Mouse (Mus musculus) forelimb bud, embryonic 11.5 days (tissue): ENCODE results near the gene Abracl.

Experiments
- DNase-seq: peaks from one replicate; pipeline ENCODE4 v3.0.0-alpha.2; 2012; ENCODE audit warnings: low read depth, low spot score

Abracl gene

DNA sequence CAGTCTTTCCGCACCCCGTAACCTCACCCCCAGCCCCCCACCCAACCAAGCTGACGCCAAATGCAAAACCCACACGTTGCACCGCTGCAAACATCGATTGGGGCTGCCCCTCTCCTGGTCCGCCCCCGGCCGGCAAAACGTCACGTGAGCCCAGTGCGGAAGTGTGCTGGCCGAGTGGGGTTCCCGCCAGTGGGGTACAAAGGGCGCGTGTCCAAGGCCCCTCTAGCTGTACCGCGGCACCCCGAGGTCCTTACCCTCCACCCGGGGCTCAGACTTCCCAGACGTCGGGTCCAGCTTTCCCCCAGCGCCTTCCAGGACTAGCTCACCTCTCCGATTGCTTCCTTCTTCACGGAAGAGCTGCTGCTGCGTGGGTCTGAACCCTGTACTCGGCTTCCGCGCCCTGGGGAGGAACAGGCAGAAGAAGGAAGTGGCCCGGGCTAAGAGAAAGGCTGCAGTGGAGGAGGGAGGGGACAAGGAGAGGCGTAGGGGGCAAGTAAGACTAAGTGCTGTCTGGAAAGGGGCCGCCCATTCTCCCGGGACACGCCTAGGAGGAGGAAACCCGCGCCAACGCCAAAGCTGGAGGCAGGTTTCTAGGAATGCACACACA is at the start of gene Abracl:
Gene Abracl (minus strand): TSS at position 548 of the 607 bp plus-strand sequence.
- peak; percentile 84 for DNase-seq

DNA sequence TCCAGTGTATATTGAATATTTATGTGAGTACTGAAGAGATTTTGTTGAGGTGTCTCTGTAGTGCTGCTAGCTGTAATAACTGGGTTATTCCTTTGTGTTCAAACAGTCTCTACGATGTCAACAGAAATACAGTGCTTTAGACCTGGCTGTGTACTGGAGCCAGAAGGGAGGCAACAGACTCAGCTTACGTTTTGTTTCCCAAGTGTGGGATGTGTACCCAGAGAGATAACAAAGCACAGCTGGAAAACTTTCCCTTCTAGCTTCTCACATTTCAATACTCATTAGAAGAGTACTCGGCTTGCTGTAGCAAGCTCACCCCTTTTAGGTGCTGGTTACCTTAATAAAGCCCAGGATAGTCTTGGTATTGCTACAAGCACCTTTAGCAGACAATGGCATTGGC is 49.8 kb upstream of the Abracl start:
- no peak for DNase-seq

DNA sequence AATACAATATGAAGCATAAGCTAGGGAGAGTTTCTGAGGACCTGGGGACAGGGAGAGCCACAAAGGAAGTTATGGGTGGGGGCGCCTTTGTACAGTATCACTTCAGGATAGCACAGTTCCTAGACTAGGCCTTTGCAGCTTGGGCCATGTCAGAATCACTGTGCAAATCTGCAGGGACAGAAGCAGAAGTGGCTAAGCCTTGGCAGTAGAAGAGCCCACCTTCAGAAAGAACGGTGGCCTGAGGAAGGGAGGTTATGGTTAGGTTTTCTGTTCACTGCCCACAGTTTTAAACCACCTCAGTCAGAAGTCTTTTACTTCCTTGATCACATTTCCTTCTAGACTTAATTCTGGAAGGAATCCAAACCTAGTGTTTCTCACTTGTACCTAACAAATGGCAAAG is 47.5 kb upstream of the Abracl start:
- DNase-seq, result no peak

DNA sequence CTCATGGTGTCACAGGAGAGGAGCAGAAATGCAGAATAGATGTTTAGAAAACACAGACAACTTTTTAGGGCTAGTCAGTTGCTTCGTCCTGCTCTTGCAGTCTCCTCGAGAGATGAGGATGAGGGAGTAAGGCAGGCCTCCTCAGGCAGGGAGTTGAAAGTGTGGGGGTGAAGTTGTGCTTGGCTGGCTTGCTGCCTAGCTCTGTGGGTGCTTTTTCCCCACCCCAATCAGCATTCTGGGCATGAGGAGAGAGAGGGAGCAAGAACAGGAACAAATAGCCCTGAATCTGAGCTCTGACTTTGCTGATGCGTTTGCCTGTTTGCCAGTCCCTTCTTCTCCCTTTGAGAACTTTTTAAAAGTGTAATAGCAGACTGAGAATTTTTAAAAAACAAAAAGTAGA is 47.1 kb upstream of the Abracl start:
- no peak for DNase-seq

GRCm38 (mm10) chr10:18069576-18069975 is 46.5 kb upstream of the Abracl start:
- DNase-seq, result no peak

GRCm38 (mm10) chr10:18068880-18069279 is 45.8 kb upstream of the Abracl start:
- no peak for DNase-seq

GRCm38 (mm10) chr10:18067761-18068446 is 44.8 kb upstream of the Abracl start:
- DNase-seq, result no peak

DNA sequence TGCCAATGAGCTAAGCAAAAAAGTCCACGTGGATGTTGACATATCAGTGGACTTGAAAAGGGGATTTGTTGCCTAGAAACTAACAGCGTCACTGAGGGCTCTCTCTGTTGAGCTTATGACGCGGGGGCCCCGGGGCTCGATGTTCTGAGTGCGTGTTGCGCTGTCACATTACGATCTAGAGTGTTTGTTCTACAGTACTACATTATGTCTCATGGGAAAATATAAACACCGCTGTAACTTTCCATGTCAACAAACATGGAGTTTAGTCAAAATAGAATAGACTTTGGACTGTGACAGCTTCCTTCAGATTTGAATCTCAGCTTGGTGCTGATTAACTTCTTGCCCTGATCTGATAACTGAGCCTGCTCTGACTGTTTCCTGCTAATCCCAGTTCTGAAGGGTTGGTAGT is 42.9 kb upstream of the Abracl start:
- no peak for DNase-seq

DNA sequence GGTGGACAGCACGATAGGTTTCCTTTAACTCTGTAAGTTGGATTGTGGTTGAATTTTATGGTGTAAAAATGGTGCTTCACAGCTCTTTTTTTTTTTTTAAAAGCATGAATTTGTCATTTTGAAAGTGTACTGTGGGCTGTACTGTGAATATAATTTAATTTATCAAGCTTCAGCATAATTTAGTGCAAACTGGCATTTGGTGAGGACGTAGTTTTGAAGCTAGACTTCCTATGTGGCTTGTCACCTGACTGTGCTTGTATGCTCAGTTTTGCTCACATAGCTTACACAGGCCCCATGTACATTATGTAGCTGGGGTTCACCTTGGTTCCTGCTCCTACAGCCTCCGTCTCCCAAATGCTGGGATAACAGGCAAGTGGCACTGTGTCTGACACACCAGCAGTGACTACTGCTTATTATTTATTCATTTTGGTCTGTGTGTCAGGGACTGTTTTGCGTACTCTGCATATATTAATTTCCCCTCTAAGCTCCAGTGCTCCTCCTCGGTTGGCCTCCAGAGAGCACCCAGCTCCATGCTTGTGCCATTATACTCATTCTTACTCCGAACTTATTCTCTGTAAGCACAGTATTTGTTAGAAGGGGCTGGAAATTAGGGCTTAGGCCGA is 41.6 kb upstream of the Abracl start:
- no peak for DNase-seq

- DNase-seq, result no peak
Measured at GRCm38 (mm10) chr10:18061533-18061932, 38.4 kb upstream of the Abracl start.

- no peak for DNase-seq
Measured at GRCm38 (mm10) chr10:18060778-18061177, 37.7 kb upstream of the Abracl start.

GRCm38 (mm10) chr10:18059807-18060206 is 36.7 kb upstream of the Abracl start:
- no peak for DNase-seq

GRCm38 (mm10) chr10:18058681-18059338 is 35.7 kb upstream of the Abracl start:
- DNase-seq, result no peak

GRCm38 (mm10) chr10:18056391-18056745 is 33.3 kb upstream of the Abracl start:
- peak; percentile 27 for DNase-seq

DNA sequence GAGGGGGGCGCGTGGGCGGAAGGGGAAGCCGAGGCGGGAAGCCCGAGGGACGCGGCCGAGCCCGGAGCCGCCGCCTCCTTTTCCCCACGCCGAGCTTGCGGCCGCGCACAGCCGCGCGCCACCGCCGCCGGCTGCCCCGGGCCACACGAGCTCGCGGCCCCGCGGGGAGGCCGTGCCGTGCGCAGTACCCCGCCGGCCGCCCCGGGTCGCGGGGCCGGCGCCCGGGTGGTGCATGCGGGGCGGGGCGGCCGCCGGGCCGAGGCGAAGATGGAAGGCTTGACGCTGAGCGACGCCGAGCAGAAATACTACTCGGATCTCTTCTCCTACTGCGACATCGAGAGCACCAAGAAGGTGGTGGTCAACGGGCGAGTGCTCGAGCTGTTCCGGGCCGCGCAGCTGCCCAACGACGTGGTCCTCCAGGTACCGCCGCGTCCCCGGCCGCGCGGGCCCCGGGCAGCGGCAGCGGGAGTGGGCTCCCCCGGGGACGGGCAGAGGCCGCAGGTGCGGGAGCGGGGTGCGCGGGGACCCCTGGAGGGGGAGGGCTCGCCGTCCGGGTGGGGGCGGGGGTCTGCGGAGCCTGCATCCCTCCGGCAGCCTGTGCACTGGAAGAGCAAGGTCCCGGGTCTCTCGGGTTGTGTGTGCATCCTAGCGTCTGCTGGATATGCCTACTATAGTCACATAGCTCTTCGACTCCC is 32.8 kb upstream of the Abracl start, which contains the start of gene Reps1:
Gene Reps1 (plus strand): TSS at position 166 of the 695 bp plus-strand sequence.
- DNase-seq, result peak; percentile 28

DNA sequence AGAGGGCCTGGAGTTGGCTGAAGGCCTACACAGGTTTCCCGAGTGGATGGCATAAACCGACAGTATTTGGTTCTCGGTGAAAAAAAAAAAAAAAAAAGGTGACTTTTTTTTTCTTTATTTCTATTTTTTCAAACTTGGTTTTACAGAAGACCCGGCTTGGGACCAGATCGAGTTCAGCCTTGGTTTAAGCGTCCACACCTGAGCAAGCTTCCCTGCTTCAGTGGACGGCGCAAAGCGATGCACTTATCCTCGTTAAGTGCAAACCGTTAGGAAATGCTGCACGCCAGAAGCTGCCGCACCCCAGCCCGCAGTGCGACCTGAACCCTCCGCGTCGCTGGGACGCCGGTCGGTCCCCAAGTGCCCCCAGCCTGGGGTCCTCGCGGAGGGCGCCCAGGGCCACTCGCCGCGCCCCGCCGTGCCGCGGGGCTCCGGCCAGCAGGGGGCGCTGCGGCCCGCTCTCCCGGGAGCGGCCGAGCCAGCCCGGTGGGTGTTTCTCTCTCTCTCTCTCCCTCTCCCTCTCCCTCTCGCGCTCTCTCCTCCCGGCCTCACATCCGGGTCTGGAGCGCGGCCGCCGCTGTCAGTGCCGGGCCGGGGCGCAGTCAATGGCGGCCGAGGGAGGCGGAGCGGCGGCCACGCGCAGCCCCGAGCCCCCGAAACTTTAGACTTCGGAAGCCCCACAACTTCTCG is 32.1 kb upstream of the Abracl start:
- peak; percentile 78 for DNase-seq

- no peak for DNase-seq
Measured at GRCm38 (mm10) chr10:18047380-18048146, 24.5 kb upstream of the Abracl start.

GRCm38 (mm10) chr10:18046380-18046779 is 23.3 kb upstream of the Abracl start:
- DNase-seq, result no peak

GRCm38 (mm10) chr10:18036849-18037248 is 13.8 kb upstream of the Abracl start:
- no peak for DNase-seq

DNA sequence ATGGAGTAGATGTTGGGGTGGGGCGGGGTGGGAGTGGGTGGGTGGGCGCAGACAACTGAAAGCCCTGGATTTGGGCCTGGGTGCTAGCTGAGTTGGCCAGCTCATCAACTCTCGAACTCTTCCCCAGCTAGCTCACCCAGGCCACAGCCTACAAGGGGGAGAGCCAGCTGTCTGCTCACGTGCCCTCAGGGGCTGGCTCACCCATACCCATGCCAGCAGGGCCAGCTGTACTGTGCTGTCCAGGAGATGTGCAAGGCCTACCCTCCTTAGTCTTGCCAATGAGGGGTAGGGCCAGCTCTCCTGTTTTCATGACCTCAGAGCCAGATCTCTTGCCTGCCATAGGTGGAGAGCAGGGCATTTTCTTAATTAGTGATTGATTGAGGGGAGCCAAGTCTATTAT is 11.3 kb upstream of the Abracl start:
- DNase-seq, result no peak
